Mouse (Mus musculus) G1E (cell line): ENCODE results near the gene Zic4. TPM values are rescaled to one million over a fixed set of nuclear protein-coding genes. Genes with fewer than 3 reads are reported as not detected.

Source experiments
- ATAC-seq: 2 replicates; pipeline ENCODE4 v1.8.0; 2016; ENCODE audit warnings: mild to moderate bottlenecking; ENCODE audit not compliant: insufficient number of reproducible peaks, poor library complexity, low FRiP score, severe bottlenecking; ENCODE audit errors: extremely low read depth
- DNase-seq: peaks from one replicate; pipeline ENCODE4 v3.0.0; 2012; ENCODE audit warnings: low spot score
- H3K27me3 ChIP-seq: 2 replicates; pipeline ENCODE4 v1.6.1; 2012; ENCODE audit warnings: mild to moderate bottlenecking, low read length, inconsistent platforms; ENCODE audit not compliant: insufficient read depth
- H3K36me3 ChIP-seq: replicated peaks from 2 replicates; pipeline ENCODE3; 2012; ENCODE audit warnings: mild to moderate bottlenecking, inconsistent platforms
- H3K4me1 ChIP-seq: 2 replicates; pipeline ENCODE4 v1.6.1; 2012; ENCODE audit warnings: low read depth, low read length, inconsistent platforms, mixed read lengths; ENCODE audit not compliant: insufficient read depth
- H3K4me3 ChIP-seq: 2 replicates; pipeline ENCODE4 v1.5.1; 2012; ENCODE audit warnings: low read depth, mild to moderate bottlenecking, inconsistent platforms, low read length, moderate library complexity, mixed read lengths
- H3K9me3 ChIP-seq: replicated peaks from 2 replicates; pipeline ENCODE4 v1.6.1; 2012; ENCODE audit warnings: inconsistent platforms
- CTCF ChIP-seq: IDR thresholded peaks from 2 replicates; pipeline ENCODE4 v1.5.1; 2012; ENCODE audit warnings: low read depth, low read length, inconsistent platforms, mixed read lengths
- GATA1 ChIP-seq: IDR thresholded peaks from 2 replicates; pipeline ENCODE4 v1.6.1; 2012; ENCODE audit warnings: borderline replicate concordance, low read length, inconsistent platforms, mixed read lengths
- GATA2 ChIP-seq: IDR thresholded peaks from 2 replicates; pipeline ENCODE4 v1.6.1; 2012; ENCODE audit warnings: low read depth, low read length, inconsistent platforms, borderline replicate concordance
- POLR2AphosphoS5 ChIP-seq: IDR thresholded peaks from 2 replicates; pipeline ENCODE4 v1.6.1; 2012; ENCODE audit warnings: low read depth, low read length, inconsistent platforms; ENCODE audit not compliant: insufficient replicate concordance
- TAL1 ChIP-seq: conservative IDR thresholded peaks from 2 replicates; pipeline ENCODE4 v1.6.1; 2012; ENCODE audit warnings: low read depth, low read length, inconsistent platforms, mixed read lengths
- polyA plus RNA-seq: library from polyadenylated mRNA; stranded (reverse); fragments of >175 nt; gene quantifications from 2 replicates; pipeline ENCODE4 v1.2.3, GENCODE M21; 2012
- total RNA-seq, 2 experiments: library from RNA; stranded (forward) in 1 of 2; stranded (reverse) in 1 of 2; fragments of 200-1000 nt in 1 of 2; fragments of >200 nt in 1 of 2; fragmentation: Nextera tagmentation in 1 of 2; gene quantifications; 2 replicates each; pipeline ENCODE4 v1.2.3; 2014 to 2017

Zic4 gene
- not detected in 2 replicates for total RNA-seq (2014; fragmentation: Nextera tagmentation)
- total RNA-seq (2017), result 0.16 and 0.23 TPM in 2 replicates
- not detected in 2 replicates for polyA plus RNA-seq

- no peaks in the 10 kb centered on the region for H3K4me1 ChIP-seq
- H3K9me3 ChIP-seq, result peaks cover 39% of the 10 kb centered on the region
These were observed at the start of gene Zic4 for GRCm38 (mm10) chr9:91361856-91362601. Zic4 (plus strand) TSS chr9:91362413.

GRCm38 (mm10) chr9:91347591-91347990, 14.6 kb upstream of the Zic4 start:
- Histone ChIP-seq H3K9me3 (peaks cover 13% of the 10 kb centered on the region), H3K4me3 (no peak overlapping the region), H3K36me3 (no peaks in the 10 kb centered on the region), H3K4me1 (no peaks in the 10 kb centered on the region), H3K27me3 (no peaks in the 10 kb centered on the region)
- no peak for TF ChIP-seq GATA1
- TF ChIP-seq CTCF, result no peak
- no peak for TF ChIP-seq POLR2AphosphoS5
- TF ChIP-seq GATA2, result no peak
- no peak for TF ChIP-seq TAL1
- no peak for DNase-seq
- no peak for ATAC-seq

More at GRCm38 (mm10) chr9:91361856-91362601, at the start of gene Zic4:
- no peaks in the 10 kb centered on the region for H3K36me3 ChIP-seq
- H3K4me3 ChIP-seq, result no peak within 1 kb of the TSS; the same call in 1 of the 2 replicates
- ATAC-seq (no peak), DNase-seq (no peak)
- H3K27me3 ChIP-seq, result no peaks in the 10 kb centered on the region
- TF ChIP-seq POLR2AphosphoS5 (no peak), GATA1 (no peak), TAL1 (no peak), GATA2 (no peak), CTCF (no peak)

GRCm38 (mm10) chr9:91348746-91349145, 13.5 kb upstream of the Zic4 start:
- Histone ChIP-seq H3K4me1 (no peaks in the 10 kb centered on the region), H3K36me3 (no peaks in the 10 kb centered on the region), H3K27me3 (no peaks in the 10 kb centered on the region), H3K4me3 (no peak overlapping the region), H3K9me3 (peaks cover 20% of the 10 kb centered on the region)
- no peak for ATAC-seq
- TF ChIP-seq GATA1 (no peak), GATA2 (no peak), TAL1 (no peak), POLR2AphosphoS5 (no peak), CTCF (no peak)
- no peak for DNase-seq

GRCm38 (mm10) chr9:91350211-91350791, 11.9 kb upstream of the Zic4 start:
- Histone ChIP-seq H3K27me3 (no peaks in the 10 kb centered on the region), H3K36me3 (no peaks in the 10 kb centered on the region), H3K4me1 (no peaks in the 10 kb centered on the region), H3K9me3 (peaks cover 34% of the 10 kb centered on the region), H3K4me3 (no peak overlapping the region)
- TF ChIP-seq GATA1, result no peak
- ATAC-seq (no peak), DNase-seq (no peak)

GRCm38 (mm10) chr9:91350861-91351291, 11.3 kb upstream of the Zic4 start:
- no peak for DNase-seq
- Histone ChIP-seq H3K4me3 (no peak overlapping the region), H3K9me3 (peaks cover 37% of the 10 kb centered on the region), H3K4me1 (no peaks in the 10 kb centered on the region), H3K27me3 (no peaks in the 10 kb centered on the region), H3K36me3 (no peaks in the 10 kb centered on the region)
- no peak for TF ChIP-seq POLR2AphosphoS5
- no peak for TF ChIP-seq CTCF
- TF ChIP-seq GATA2, result no peak
- TF ChIP-seq GATA1, result no peak
- TF ChIP-seq TAL1, result no peak
- no peak for ATAC-seq

GRCm38 (mm10) chr9:91351361-91351760, 10.9 kb upstream of the Zic4 start:
- DNase-seq, result no peak
- Histone ChIP-seq H3K36me3 (no peaks in the 10 kb centered on the region), H3K4me3 (no peak overlapping the region), H3K9me3 (peaks cover 39% of the 10 kb centered on the region), H3K27me3 (no peaks in the 10 kb centered on the region), H3K4me1 (no peaks in the 10 kb centered on the region)
- TF ChIP-seq GATA1 (no peak), CTCF (no peak), GATA2 (no peak), POLR2AphosphoS5 (no peak), TAL1 (no peak)
- ATAC-seq, result no peak
